Mouse (Mus musculus): ENCODE results near the gene Syn3.
"Not testable (repeated sequence)": the region's sequence is repeated elsewhere in the genome, so short reads cannot be mapped to it uniquely, and the experiment has no call there.

Gene Syn3

DNA sequence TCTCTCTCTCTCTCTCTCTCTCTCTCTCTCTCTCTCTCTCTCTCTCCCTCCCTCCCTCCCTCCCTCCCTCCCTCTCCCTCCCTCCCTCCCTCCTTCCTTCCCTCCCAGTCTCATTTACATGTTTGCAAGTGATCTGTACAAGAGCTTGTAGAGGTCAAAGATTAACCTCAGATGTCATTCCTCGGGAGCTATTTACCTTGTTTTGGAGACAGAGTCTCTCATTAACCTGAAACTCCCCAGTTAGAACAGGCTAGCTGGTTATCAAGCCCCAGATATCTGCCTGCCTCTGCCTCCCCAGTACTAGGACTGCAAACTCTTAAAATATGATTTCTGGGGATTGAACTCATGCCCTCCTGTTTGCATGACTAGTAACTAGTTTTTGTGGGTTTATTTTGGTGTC is 348.6 kb downstream of the Syn3 start:
- ChIA-PET CTCF (interaction anchor here in 2 of 4 experiments (0.5 to 0.6 kb wide), 2 partner anchors 9 to 110 kb away, joined by 3 to 5 read pairs; no protein-coding TSS in a partner anchor), POLR2A (interaction anchor here in 1 of 4 experiments (0.6 kb wide), 1 partner anchor 221 kb away, joined by 3 read pairs; no protein-coding TSS in a partner anchor)

DNA sequence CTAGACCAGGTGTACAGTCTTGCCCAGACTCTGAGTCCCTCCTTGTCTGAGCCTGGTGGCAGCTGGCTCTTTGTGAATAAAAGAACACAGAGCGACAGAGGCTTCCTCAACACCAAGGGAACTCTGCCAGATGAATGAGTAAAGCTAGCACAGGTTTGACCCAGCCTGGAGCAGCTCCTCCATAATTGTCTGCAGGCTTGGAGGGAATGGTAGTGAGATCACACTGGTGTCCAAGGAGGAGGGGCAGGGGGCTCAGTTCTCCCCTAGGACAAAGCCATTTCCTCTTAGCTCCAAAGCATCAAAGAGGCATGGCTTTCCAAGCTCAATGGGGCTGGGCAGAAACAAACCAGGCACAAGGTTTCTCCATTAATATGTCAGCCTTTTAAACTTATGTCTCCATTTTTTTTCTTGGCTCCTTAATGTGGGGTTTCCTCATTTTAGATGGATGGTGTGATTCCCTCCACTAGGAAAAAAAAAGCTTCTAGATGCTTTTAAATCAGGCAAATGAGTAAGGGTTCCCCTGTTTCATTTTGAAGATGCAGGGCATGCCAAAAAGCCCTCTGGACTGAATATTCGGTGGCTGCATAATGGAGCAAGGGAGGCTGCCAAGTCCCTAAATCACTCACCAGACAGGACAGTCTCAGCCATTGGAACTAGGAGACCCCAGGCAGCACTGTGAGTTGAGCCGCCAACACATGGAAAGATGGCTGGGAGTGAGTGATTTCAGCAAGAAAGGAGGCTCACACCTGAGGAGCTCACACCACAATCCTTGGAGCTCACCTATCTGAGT is 349.5 kb downstream of the Syn3 start:
- ChIA-PET CTCF (interaction anchor here in 1 of 4 experiments (0.5 kb wide), 1 partner anchor 10 kb away, joined by 3 read pairs; no protein-coding TSS in a partner anchor), POLR2A (interaction anchor here in 2 of 4 experiments (0.6 to 1.3 kb wide), 2 partner anchors 56 to 1000 kb away, joined by 3 read pairs; no protein-coding TSS in a partner anchor)

DNA sequence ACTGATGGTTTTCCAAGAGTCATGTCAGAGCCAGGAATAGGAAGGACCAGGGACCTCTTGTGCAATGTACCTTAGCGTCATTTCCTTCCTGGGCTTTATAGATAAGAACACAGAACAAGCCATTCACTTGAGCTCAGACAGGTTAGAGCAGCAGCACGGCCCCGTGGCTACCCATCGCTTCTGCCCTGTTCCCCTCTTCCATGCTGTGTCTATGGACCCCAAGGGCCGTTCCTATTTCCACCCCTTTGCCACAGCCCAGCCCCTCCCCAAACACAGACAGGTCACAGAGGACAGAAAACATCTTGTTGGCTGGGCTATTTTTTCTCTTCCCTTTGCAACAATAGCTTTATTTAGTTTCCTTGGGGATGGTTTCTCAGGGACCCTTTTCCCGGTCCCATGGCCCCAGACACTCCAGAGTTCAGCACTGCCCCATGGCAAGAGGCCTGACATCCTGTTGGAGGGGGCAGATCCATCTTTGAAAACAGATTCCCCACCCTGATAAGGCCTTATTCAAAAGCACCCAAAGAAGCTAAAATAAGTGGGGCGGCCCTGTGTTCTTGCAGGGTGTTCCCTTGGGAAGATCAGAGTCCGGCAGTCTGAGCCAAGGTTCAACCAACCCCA is 359.5 kb downstream of the Syn3 start:
- ChIA-PET CTCF (no interaction called here), POLR2A (no interaction called here)

DNA sequence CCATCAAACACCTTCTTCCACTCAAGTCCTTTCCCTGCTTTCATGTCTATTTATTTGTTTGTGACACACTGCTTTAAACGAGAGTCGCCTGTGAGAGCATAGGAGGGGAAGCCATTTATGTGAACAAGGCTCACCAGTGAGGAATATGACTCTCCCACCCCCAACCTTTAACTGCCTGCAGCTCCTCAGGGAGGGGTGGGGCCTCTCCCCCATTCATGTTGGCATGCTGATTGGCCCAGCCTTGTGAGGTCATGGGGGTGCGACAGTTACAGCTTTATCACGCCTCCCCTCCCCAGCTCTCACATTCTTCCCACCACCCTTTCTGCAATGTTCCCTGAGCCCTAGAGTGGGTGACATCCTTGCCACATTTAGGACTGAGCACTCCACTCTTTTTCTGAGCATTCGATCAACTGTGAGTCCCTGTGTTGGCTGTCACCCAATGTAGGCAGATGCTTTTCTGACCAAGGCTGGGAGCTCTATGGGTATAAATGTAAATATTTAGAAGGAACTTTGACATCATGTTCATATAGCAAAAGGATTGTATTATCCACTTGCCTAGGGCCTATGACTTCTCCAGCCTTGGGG is 361.0 kb downstream of the Syn3 start:
- CTCF ChIA-PET, result no interaction called here

DNA sequence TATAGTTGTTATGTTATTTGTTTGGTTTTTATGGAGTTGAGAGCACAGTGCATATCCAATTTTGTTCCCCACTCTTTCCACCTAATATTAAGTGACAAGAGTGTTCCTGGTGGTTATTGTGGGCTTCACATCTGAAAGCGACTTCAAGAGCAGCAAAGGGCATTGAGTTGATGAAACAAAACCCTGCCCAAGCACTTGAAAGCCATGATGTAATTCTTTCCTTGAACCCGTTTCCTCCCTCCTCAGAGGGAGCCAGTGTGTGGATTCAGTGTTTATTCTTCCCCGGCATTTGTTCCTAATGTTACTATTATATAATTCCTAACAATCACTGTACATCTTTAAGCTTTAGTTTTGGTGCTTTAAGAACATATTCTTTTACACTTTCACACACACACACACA is 361.6 kb downstream of the Syn3 start:
- CTCF ChIA-PET, result no interaction called here
- POLR2A ChIA-PET, result interaction anchor here in 1 of 4 experiments (1.0 kb wide), 1 partner anchor 40 kb away, joined by 3 read pairs; no protein-coding TSS in a partner anchor

More for the DNA sequence above, 361.0 kb downstream of the Syn3 start:
- POLR2A ChIA-PET, result no interaction called here

DNA sequence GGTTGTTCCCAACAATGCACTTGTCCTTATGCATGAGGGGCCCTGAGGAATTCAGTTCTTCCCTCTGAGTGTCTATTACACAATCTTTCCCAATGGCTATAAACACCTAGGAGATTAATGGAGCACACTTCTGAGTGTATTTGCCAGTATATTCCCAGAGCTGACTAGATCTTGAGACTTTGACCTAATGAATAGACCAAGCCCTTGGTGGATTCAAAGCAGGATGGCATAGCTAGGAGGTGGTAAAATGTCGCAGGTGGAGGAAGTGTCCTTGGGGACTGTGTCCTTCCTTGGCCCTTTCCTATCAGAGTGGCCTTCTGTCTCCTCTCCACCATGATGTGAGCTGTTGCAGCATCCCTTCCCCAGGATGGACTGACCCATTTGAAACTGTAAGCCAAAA is 362.4 kb downstream of the Syn3 start:
- ChIA-PET CTCF (no interaction called here), POLR2A (interaction anchor here in 1 of 4 experiments (1.0 kb wide), 1 partner anchor 41 kb away, joined by 3 read pairs; no protein-coding TSS in a partner anchor)

DNA sequence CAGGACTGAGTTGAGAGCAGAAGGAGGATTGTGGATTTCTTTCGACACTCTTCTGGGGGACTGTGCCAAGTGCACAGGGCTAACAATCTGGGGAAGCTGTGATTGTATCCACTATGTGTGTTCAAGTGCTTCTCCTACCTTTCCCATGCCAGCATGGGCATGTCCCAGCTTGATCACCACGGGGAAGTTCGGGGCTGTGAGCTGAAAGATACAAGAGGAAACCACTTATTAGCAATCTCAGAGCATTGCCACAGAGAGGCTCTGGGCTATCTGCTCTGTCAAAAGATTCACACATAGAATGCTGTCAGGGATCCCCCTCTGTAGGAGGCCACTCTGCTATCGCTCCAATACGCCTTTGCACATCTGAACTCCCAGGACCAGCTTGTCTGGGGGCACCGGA is 363.8 kb downstream of the Syn3 start:
- ChIA-PET POLR2A (no interaction called here), CTCF (interaction anchor here in 1 of 4 experiments (1.2 kb wide), 1 partner anchor 162 kb away, joined by 3 read pairs; no protein-coding TSS in a partner anchor)

DNA sequence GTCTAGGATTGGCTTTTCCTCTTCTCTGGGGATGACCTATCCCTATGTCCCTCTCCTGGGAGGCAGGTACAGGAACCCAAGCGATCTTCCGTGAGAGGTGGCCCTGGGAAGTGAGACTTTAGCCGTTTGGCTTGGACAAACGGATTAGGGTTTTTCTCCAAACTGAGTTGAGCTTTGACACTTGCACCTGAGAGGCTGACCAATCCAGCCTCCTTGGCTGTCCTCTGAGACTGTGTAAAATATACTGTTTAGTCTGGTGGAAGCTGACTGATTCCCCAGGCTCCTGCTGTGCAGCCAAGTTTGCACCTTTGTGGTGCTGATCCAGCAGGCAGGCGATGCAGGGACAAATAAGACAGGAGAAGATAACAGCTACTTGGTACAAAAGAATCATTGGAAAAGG is 364.4 kb downstream of the Syn3 start:
- CTCF ChIA-PET, result interaction anchor here in 1 of 4 experiments (1.2 kb wide), 1 partner anchor 162 kb away, joined by 3 read pairs; no protein-coding TSS in a partner anchor
- POLR2A ChIA-PET, result no interaction called here

DNA sequence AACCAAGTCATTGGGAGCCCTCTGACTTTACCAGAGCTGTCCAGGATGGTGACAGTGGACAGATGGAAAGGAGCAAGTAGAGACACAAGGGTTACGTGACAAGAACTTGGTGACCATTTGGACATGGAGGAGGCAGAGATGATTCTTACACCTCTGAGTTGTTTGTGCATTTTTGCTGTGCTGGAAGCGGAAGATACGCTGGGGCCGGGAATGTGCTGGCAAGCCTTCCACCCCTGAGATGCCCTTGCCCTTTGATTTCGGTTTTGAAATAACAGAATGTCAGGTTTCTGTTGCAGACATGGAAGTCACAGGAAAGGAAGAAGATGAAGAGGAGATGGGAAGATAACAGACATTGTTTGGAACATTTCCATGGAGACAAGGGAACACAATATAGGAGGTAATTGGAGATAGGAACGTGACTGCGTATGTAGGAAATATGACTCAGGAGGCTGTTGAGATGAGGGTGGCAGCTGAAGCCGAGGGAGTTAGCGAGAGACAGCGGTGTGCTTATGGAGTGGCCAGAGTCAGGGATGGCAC is 366.2 kb downstream of the Syn3 start:
- POLR2A ChIA-PET, result interaction anchor here in 1 of 4 experiments (0.8 kb wide), 1 partner anchor 1836 kb away, joined by 3 read pairs; no protein-coding TSS in a partner anchor
- CTCF ChIA-PET, result no interaction called here

DNA sequence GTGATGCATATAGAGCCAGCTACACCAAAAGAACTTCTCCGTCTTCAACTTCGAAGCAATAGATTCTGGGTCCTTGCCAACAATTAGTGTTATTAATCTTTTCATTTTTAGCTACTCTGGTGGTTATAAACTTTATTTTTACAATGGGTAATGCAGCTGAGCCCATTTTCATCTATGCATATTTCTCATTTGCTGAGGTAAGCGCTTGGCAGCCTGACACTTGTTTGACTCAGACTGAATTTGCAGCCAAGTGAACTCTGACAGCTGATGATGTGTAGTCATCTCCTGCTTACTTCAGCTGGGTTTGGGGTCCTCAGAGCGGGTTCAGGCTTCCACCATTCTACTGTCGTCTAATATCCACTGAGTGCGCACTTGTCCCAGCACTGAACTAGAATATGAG is 369.6 kb downstream of the Syn3 start:
- POLR2A ChIA-PET, result no interaction called here
- CTCF ChIA-PET, result no interaction called here

DNA sequence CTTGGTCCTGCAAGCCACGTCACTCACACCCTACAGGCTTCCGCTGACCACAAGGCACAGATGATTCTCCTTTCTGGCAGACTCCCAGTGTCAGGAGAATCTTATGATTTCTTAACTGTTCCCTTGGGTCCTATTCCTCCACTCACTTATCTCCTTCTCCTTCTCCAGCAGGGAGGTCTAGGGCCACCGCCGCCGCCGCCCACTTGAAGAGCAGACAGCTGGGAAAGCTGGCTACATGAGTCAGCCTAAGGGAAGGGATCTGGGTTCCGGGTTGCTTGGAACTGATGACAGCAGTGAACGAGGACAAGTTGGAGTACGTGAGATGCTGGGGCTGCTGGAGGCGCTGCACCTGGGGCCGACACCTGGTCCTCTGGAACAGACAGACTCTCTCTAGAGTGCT is 372.2 kb downstream of the Syn3 start:
- POLR2A ChIA-PET, result no interaction called here
- CTCF ChIA-PET, result no interaction called here

DNA sequence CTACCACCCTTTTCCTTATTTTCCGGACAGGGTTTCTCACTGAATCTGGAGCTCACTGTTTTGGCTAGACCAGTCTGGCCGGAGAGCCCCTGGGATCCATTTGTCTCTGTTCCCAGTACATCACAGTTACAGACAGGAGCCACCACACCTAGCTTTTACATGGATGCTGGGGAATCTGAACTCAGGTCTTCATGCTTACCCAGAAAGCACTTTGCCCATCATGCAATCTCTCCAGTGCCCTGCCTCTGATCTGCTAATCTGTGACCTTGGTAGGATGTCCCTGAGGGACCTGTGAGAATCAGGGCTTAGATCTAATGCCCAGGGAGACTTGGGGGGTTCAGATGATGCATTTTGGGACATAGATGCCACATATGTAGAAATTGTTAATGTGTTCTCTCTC is 373.3 kb downstream of the Syn3 start:
- POLR2A ChIA-PET, result interaction anchor here in 1 of 4 experiments (0.6 kb wide), 1 partner anchor 1168 kb away, joined by 3 read pairs; no protein-coding TSS in a partner anchor
- CTCF ChIA-PET, result no interaction called here

DNA sequence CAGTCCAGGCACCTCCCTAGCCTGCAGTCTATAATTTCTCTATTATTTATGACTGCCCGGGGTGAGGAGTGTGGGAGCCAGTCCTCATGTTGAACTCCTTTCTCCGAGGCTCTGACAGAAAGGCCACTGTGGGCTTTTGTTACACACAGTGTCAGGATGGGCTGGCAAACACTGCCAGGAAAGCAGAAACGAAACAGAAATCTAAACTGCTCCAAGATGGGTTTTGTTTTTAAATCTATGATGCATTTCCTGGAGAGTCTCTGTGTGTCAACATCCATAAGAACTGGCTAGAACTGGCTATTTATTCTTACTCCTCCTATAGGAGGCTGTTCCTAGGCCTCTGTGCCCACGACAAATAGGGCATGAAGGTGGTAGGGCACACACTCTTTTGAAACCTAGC is 374.6 kb downstream of the Syn3 start:
- POLR2A ChIA-PET, result no interaction called here
- CTCF ChIA-PET, result no interaction called here

DNA sequence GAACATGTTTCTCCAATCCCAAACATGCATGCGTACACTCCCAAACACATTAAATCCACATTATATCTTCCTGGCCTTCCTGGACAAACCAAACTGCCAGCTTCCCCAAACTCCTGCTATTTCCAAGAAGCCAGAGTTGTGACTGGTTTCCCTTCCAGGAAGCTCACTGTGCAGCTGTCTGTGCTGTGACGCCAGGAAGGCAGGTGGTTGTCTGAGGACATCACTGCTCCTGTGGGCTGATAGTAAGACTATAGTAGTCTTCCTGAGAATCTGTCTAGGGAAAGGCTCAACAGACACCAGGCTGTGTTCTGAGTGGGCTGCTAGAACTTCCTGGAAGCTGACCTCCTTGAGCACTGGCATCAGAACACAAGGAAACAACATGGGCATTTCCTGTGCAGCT is 375.5 kb downstream of the Syn3 start:
- ChIA-PET POLR2A (no interaction called here), CTCF (no interaction called here)

DNA sequence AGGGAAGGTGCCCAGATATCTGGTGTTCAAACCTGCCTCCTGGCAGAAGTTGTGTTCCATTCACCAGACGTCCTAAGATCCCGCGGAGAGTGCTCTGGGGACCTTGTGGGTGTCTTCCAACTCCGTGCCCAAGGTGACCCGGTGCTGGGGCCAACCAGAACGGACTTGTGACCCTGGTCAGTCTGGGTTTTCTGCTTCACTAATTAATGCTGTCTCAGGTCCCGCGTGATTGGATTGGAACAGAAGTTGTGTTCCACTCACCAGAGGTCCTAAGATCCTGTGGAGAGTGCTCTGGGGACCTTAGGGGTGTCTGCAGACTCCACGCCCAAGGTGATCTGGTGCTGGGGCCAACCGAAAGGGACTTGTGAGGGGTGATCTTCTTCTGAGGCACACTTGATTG is 376.2 kb downstream of the Syn3 start:
- CTCF ChIA-PET, POLR2A ChIA-PET: not testable (repeated sequence)

DNA sequence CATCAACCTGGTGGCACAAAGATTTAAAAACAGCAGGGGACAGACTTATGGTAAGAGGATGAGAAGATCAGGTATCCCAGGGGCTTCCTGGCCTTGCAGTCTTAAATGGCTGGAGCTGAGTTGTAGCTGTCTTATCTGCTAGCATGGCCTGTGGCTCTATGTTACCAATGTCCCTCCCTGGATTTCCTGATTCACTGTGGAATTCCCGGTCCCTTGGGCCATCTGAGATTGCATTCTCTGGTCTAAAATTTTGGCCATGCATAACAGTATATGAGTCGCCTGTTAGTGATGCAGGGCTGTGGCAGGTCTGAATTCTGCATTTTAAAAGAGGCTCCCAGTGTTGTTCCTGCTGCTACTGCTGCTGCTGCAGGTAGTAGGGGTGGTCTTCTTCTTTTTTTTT is 382.4 kb downstream of the Syn3 start:
- ChIA-PET POLR2A (no interaction called here), CTCF (no interaction called here)

DNA sequence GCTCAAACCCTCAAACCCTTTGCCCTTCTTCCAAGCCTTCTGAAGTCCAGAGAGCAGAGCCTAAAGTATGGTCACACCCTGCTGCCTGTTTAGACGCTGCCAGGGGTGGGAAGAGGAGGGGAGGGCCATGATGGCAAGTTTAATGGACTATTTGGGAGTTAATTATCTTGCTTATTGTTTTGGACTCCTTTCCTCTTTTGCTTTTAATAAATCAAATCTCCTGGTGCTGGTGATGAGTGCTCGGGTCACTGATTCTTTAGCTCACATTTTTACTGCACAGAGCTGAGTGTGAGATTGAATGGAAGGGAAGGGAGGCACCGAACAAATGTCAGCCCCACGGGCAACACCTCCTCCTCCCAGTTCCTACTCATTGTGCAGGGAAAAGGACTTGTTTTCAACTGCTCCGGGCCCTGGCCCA is 384.3 kb downstream of the Syn3 start:
- ChIA-PET CTCF (no interaction called here), POLR2A (no interaction called here)

DNA sequence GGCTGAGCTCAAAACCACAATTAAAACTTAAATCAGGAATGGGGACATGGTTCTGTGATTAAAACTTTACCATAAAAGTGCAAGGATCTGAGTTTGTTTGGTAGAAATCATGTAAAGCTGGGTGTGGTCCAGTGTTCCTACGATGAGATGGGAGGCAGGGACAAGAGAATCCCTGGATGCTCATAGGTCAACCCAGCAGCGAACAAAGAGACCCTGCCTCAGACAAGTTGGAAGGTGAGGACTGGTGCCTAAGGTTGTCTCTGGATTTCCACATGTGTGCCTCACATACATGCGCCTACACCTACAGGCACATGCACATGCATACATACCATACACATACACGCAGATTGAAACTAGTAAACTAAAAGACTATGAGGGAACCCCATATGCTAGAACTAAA is 389.9 kb downstream of the Syn3 start:
- ChIA-PET CTCF (interaction anchor here in 1 of 4 experiments (1.6 kb wide), 1 partner anchor 17 kb away, joined by 5 read pairs; no protein-coding TSS in a partner anchor), POLR2A (interaction anchor here in 2 of 4 experiments (0.6 to 2.1 kb wide), 2 partner anchors 9 to 31 kb away, joined by 4 to 8 read pairs; no protein-coding TSS in a partner anchor)

DNA sequence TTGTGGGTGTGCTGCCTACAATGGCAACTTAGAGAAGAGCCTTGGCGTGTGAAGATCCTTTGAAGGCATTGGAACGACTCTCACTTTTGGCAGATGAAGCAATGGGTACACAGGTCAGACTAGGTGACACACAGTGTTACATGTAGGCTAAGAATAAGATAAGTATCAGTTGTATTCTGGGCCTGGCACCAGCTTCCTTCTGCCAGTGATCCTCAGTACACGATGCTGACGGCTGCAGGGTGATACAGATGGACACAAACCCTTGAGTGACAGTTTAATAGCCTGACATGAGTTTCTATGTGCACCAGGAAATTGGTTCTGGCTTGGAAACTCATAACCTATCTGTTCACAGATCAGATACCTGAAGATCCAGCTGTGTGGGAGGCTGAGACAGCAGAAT is 391.0 kb downstream of the Syn3 start:
- CTCF ChIA-PET, result interaction anchor here in 1 of 4 experiments (0.6 kb wide), 1 partner anchor 17 kb away, joined by 8 read pairs; no protein-coding TSS in a partner anchor
- POLR2A ChIA-PET, result interaction anchor here in 1 of 4 experiments (0.6 kb wide), 1 partner anchor 145 kb away, joined by 9 read pairs; no protein-coding TSS in a partner anchor

DNA sequence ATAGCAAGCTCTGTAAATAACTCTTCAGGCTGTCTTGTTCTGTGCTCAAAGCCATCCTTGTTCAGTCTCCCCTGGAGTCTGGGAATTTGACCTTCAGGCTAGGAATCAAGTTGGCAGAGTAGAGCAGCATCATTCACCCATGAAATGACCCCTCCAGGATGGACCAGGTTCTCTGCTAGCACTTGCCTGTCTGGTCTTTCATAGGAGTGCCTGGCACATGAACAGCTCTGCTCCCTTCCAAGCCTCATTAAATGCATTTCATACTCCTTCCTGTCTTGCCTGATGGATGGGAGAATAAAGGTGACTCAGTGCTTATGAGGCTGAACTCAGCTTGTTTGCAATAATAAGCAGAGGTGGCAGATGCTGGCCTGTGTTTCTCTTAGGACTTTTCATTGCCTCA is 394.7 kb downstream of the Syn3 start:
- POLR2A ChIA-PET, result no interaction called here
- CTCF ChIA-PET, result no interaction called here
